9 mouse cellular contexts compared by ENCODE assay signal in genomic region chr6:28705384-28706107, GRCm38 (mm10).
A peak's percentile ranks its signal among the peaks of the same experiment; 100 is the strongest.
DNase-seq lines count a peak whose midpoint lies in the region; ATAC-seq and TF ChIP-seq lines count a peak whose summit lies in the region.
"Had no signal": no experiment of that assay in that cellular context is flagged by ENCODE, and none has a peak within 500 bp of the region (broad histone marks: within the 10 kb centered on the region; RNA-seq: fewer than 3 reads in every experiment).

No protein-coding gene starts in this region.

- peak; percentile 13 for DNase-seq in lung, postnatal 10 days
- DNase-seq in lung, postnatal 36 days = no peak
- peak; percentile 64 to 85 for DNase-seq in layer of hippocampus, adult 8-10 months (ENCODE audit: low spot score in 2 of 2)
- DNase-seq in embryo, embryonic 10 days (ENCODE audit: low spot score) = no peak
- DNase-seq in urinary bladder, adult 18-20 months (ENCODE audit: low spot score in 2 of 2) = no peak
- no peak for DNase-seq in kidney, postnatal 14 days

- TF ChIP-seq POLR2A in embryonic fibroblast, embryonic 13.5 days (IDR thresholded peaks at IDR 0.05; ENCODE audit: low read depth, low read length) = no peak

- no peak for TF ChIP-seq CTCF in embryonic fibroblast, embryonic 13.5 days (IDR thresholded peaks at IDR 0.05; ENCODE audit: borderline replicate concordance, insufficient read depth, low read length)

- peak overlapping the region; percentile 72 for H3K27ac ChIP-seq in embryonic fibroblast, embryonic 13.5 days (ENCODE audit: insufficient read depth, low read length)
- H3K27ac ChIP-seq: neural tube, embryonic 12.5 days had no signal

- peaks cover 9% of the 10 kb centered on the region for H3K4me1 ChIP-seq in embryonic fibroblast, embryonic 13.5 days (ENCODE audit: control insufficient read depth, insufficient read depth, low read length)
- H3K4me1 ChIP-seq: neural tube, embryonic 12.5 days had no signal

- H3K4me3 ChIP-seq in embryonic fibroblast, embryonic 13.5 days (ENCODE audit: insufficient read depth, low read length) = no peak overlapping the region
- H3K4me3 ChIP-seq: neural tube, embryonic 12.5 days had no signal

- peak; percentile 76 for ATAC-seq in megakaryocyte-erythroid progenitor cell, adult 5-6 weeks (replicated peaks; ENCODE audit: low FRiP score, low TSS enrichment, poor library complexity, severe bottlenecking)

Comparison
In these comparisons a context has a peak if more than half of its experiments do, and no peak if none do; other contexts are left out.
1. DNase-seq: peak in lung, postnatal 10 days (single experiment) and layer of hippocampus, adult 8-10 months (2 of 2); none in lung, postnatal 36 days (single experiment), embryo, embryonic 10 days (single experiment), urinary bladder, adult 18-20 months (0 of 2) and kidney, postnatal 14 days (single experiment).